In the genomic region with DNA sequence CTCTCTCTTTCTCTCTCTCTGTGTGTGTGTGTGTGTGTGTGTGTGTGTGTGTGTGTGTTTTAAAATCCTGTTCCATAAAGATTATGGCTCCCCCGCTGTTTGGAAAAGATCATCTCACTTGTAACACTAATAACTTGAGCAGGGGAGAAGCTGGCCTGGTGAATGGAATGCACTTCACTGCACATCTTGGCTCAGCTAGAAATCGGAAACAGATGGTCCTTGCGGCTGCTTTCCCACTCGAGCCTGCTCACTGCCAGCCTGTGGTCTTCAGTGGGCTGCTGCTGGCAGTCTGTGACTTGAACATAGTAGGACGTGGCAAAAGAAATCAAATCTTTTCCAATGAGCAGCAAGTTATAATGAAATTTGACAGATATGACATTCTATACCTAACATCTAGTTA, we compare ENCODE assay signal across 9 mouse cellular contexts.
DNase-seq lines count a peak whose midpoint lies in the region; ATAC-seq lines count a peak whose summit lies in the region.
"Had no signal": no experiment of that assay in that cellular context is flagged by ENCODE, and none has a peak within 500 bp of the region (broad histone marks: within the 10 kb centered on the region; RNA-seq: fewer than 3 reads in every experiment).

No protein-coding gene starts in this region.

- no peak overlapping the region for H3K9ac ChIP-seq in hindbrain, embryonic 13.5 days
- H3K9ac ChIP-seq in hindbrain, embryonic 12.5 days = no peak overlapping the region
- no peak overlapping the region for H3K9ac ChIP-seq in forebrain, embryonic 14.5 days (ENCODE audit: low read length)

- no peak overlapping the region for H3K4me3 ChIP-seq in hindbrain, embryonic 13.5 days
- H3K4me3 ChIP-seq in hindbrain, embryonic 12.5 days = no peak overlapping the region
- no peak overlapping the region for H3K4me3 ChIP-seq in forebrain, embryonic 14.5 days (ENCODE audit: low read depth, low read length)

- DNase-seq in forebrain, embryonic 14.5 days (ENCODE audit: low spot score) = peak; percentile 88
- DNase-seq in left cerebral cortex, postnatal 14 days (ENCODE audit: low spot score in 2 of 2) = peak; percentile 60 to 64
- peak; percentile 14 for DNase-seq in right cerebral cortex, postnatal 14 days
- DNase-seq in urinary bladder, postnatal 25 days (ENCODE audit: low spot score) = no peak
- no peak for DNase-seq in B cell, adult 2 months
- no peak for DNase-seq in T-cell, adult 2 months (ENCODE audit: low spot score)

- whole genome bisulfite sequencing in hindbrain, embryonic 13.5 days = 32% methylated on average over 5 of the region's 5 CpGs
- WGBS in hindbrain, embryonic 12.5 days = 39% methylated on average over 5 of the region's 5 CpGs
- WGBS in forebrain, embryonic 14.5 days = 30% methylated on average over 5 of the region's 5 CpGs

- no peak overlapping the region; the same call in 1 of the 2 replicates for H3K27ac ChIP-seq in hindbrain, embryonic 13.5 days
- H3K27ac ChIP-seq in hindbrain, embryonic 12.5 days = no peak overlapping the region
- peak overlapping the region; percentile 64; the same call in 1 of the 2 replicates for H3K27ac ChIP-seq in forebrain, embryonic 14.5 days (ENCODE audit: low read depth, low read length)

- no peaks in the 10 kb centered on the region for H3K9me3 ChIP-seq in hindbrain, embryonic 13.5 days
- H3K9me3 ChIP-seq in hindbrain, embryonic 12.5 days (replicated peaks) = no peaks in the 10 kb centered on the region
- H3K9me3 ChIP-seq in forebrain, embryonic 14.5 days (replicated peaks; ENCODE audit: control insufficient read depth, low read length) = no peaks in the 10 kb centered on the region

- no peak overlapping the region for H3K4me2 ChIP-seq in hindbrain, embryonic 13.5 days
- H3K4me2 ChIP-seq in hindbrain, embryonic 12.5 days (replicated peaks) = no peak overlapping the region
- no peak overlapping the region for H3K4me2 ChIP-seq in forebrain, embryonic 14.5 days (ENCODE audit: low read length)

- 0 out of 2 replicates have a peak, but pooled peaks have one; percentile 57 for ATAC-seq in hindbrain, embryonic 13.5 days (ENCODE audit: low FRiP score)
- no peak for ATAC-seq in hindbrain, embryonic 12.5 days (ENCODE audit: low FRiP score)
- peak; percentile 90 for ATAC-seq in forebrain, embryonic 14.5 days

- H3K4me1 ChIP-seq in hindbrain, embryonic 13.5 days (replicated peaks) = peaks cover 22% of the 10 kb centered on the region
- peaks cover 11% of the 10 kb centered on the region for H3K4me1 ChIP-seq in hindbrain, embryonic 12.5 days
- H3K4me1 ChIP-seq in forebrain, embryonic 14.5 days (ENCODE audit: control insufficient read depth, insufficient read depth, low read length) = peaks cover 33% of the 10 kb centered on the region

- no peaks in the 10 kb centered on the region for H3K36me3 ChIP-seq in hindbrain, embryonic 13.5 days
- H3K36me3 ChIP-seq in hindbrain, embryonic 12.5 days = no peaks in the 10 kb centered on the region
- H3K36me3 ChIP-seq in forebrain, embryonic 14.5 days (ENCODE audit: control insufficient read depth, insufficient read depth, low read length) = no peaks in the 10 kb centered on the region

- no peaks in the 10 kb centered on the region for H3K27me3 ChIP-seq in hindbrain, embryonic 13.5 days
- no peaks in the 10 kb centered on the region for H3K27me3 ChIP-seq in hindbrain, embryonic 12.5 days
- no peaks in the 10 kb centered on the region for H3K27me3 ChIP-seq in forebrain, embryonic 14.5 days (replicated peaks; ENCODE audit: control insufficient read depth, insufficient read depth, low read length)
- H3K27me3 ChIP-seq: CH12.LX had no signal

- intact Hi-C loops in left cerebral cortex, postnatal 14 days (cut with DNase I) = no loop called here

Comparison
In these comparisons a context has a peak if more than half of its experiments do, and no peak if none do; other contexts are left out.
1. DNase-seq: peak in forebrain, embryonic 14.5 days (single experiment), left cerebral cortex, postnatal 14 days (2 of 2) and right cerebral cortex, postnatal 14 days (single experiment); none in urinary bladder, postnatal 25 days (single experiment), B cell, adult 2 months (0 of 2) and T-cell, adult 2 months (single experiment).